Mouse (Mus musculus) lung, embryonic 16.5 days (tissue): Measurements from ENCODE around the gene Anapc2. TPM values are rescaled to one million over a fixed set of nuclear protein-coding genes. Genes with fewer than 3 reads are reported as not detected.

Experiments
- ATAC-seq: fragments of 200-750 bp; cut with Nextera tagmentation; 2 replicates; pipeline ENCODE4 v1.8.0; 2017; ENCODE audit warnings: low read depth, mild to moderate bottlenecking, moderate library complexity
- H3K27ac ChIP-seq: fragments of 300-500 bp; sonication (generic); 2 replicates; pipeline ENCODE4 v1.5.1; 2014; ENCODE audit warnings: mild to moderate bottlenecking, control low read depth, low read length
- H3K27me3 ChIP-seq: fragments of 300-500 bp; sonication (generic); 2 replicates; pipeline ENCODE4 v1.6.1; 2014; ENCODE audit warnings: low read depth, low read length, mixed read lengths; ENCODE audit not compliant: control insufficient read depth, insufficient read depth
- H3K36me3 ChIP-seq: fragments of 300-500 bp; sonication (generic); 2 replicates; pipeline ENCODE4 v1.6.1; 2014; ENCODE audit warnings: low read length; ENCODE audit not compliant: control insufficient read depth, insufficient read depth
- H3K4me1 ChIP-seq: fragments of 300-500 bp; sonication (generic); replicated peaks from 2 replicates; pipeline ENCODE4 v1.6.1; 2014; ENCODE audit warnings: low read length, mixed read lengths; ENCODE audit not compliant: control insufficient read depth, insufficient read depth
- H3K4me2 ChIP-seq: fragments of 300-500 bp; sonication (generic); 2 replicates; pipeline ENCODE4 v1.6.1; 2014; ENCODE audit warnings: low read depth, low read length, control low read depth
- H3K4me3 ChIP-seq: fragments of 300-500 bp; sonication (generic); 2 replicates; pipeline ENCODE4 v1.5.1; 2014; ENCODE audit warnings: mild to moderate bottlenecking, low read length, control low read depth
- H3K9ac ChIP-seq: fragments of 300-500 bp; sonication (generic); 2 replicates; pipeline ENCODE4 v1.6.1; 2014; ENCODE audit warnings: low read length, control low read depth
- H3K9me3 ChIP-seq: fragments of 300-500 bp; sonication (generic); 2 replicates; pipeline ENCODE4 v1.6.1; 2016; ENCODE audit warnings: low read length; ENCODE audit not compliant: control insufficient read depth
- WGBS: fragments of 180-500 bp; shearing (Covaris S2); extraction: QIAGEN DNeasy Blood & Tissue Kit; methylation state at CpG from one replicate; pipeline ENCODE4 v1.1.7; 2014; 5-methylcytosine and 5-hydroxymethylcytosine counted together
- polyA plus RNA-seq: library from polyadenylated mRNA; unstranded; fragments of >200 nt; fragmentation: Nextera tagmentation; extraction: Ambion mirVana; gene quantifications from 2 replicates; pipeline ENCODE4 v1.2.1, GENCODE M21; 2015

The Anapc2 gene
- polyA plus RNA-seq, 1 experiment from 2014 or later = 136 TPM

DNA sequence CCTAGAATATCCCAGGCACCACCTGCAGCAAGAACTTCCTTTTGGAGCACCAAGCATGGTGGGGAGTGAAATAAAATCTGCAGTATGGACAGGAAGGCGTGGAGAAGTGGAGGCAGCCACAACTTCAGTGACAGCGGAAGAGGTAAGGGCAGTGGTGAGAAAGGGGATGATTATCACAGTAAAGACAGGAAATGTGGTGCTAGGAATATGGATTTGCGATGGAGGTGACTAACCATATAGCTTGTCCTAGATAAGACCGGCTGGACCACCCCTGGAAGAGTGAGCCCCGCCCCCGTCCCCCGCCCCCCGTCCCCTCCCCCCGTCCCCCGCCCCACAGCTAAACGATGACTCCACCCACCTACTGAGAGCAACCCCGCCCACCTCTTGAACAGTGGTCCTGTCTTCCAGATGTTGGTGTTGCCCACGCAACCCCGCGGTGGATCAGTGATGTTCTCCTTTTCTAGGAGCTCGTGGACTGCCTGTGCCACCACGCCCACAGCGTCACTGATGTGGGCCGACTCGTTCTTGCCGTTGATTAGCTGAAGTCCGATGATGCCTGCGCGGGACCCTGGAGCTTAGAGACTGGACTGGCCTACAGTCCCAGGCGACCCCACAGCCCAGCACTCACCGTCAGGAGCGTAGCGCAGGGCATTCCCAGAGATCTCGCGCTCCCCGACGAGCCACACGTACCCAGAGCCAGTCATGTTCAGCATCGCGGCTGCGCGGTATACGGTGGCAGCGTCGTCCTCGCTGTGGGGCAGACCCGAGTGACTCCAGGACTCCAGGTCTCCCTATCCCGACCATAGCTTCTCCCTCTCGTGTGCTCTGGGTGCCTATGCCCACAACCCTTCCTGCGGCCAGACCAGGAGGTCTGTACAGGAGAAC is 32.6 kb downstream of the Anapc2 start:
- H3K27me3 ChIP-seq = peaks cover 14% of the 10 kb centered on the region; the same call in 1 of the 2 replicates
- H3K4me1 ChIP-seq = peaks cover 3% of the 10 kb centered on the region; the same call in 1 of the 2 replicates
- peak overlapping the region; percentile 57 for H3K4me2 ChIP-seq
- H3K27ac ChIP-seq = no peak overlapping the region
- no peaks in the 10 kb centered on the region for H3K36me3 ChIP-seq
- H3K9ac ChIP-seq = peak overlapping the region; percentile 9
- no peaks in the 10 kb centered on the region for H3K9me3 ChIP-seq
- peak; percentile 61 for ATAC-seq
- peak overlapping the region; percentile 38 for H3K4me3 ChIP-seq
- 2% methylated on average over 44 of the region's 45 CpGs for WGBS

- no peaks in the 10 kb centered on the region for H3K36me3 ChIP-seq
- no peak overlapping the region for H3K27ac ChIP-seq
- WGBS = 52% methylated on average over 14 of the region's 14 CpGs
- peaks cover 3% of the 10 kb centered on the region; the same call in 1 of the 2 replicates for H3K4me1 ChIP-seq
- H3K9me3 ChIP-seq = no peaks in the 10 kb centered on the region
- peaks cover 20% of the 10 kb centered on the region for H3K27me3 ChIP-seq
- ATAC-seq = no peak
- peak overlapping the region; percentile 9; the same call in 1 of the 2 replicates for H3K9ac ChIP-seq
- peak overlapping the region; percentile 57 for H3K4me2 ChIP-seq
- H3K4me3 ChIP-seq = peak overlapping the region; percentile 38; the same call in 1 of the 2 replicates
Observed at GRCm38 (mm10) chr2:25305587-25306359, 33.5 kb downstream of the Anapc2 start.

- no peak overlapping the region for H3K9ac ChIP-seq
- peaks cover 38% of the 10 kb centered on the region for H3K27me3 ChIP-seq
- H3K4me1 ChIP-seq = peaks cover 2% of the 10 kb centered on the region; the same call in 1 of the 2 replicates
- H3K4me3 ChIP-seq = no peak overlapping the region
- H3K27ac ChIP-seq = no peak overlapping the region
- no peak overlapping the region for H3K4me2 ChIP-seq
- 58% methylated on average over 10 of the region's 10 CpGs for WGBS
- H3K9me3 ChIP-seq = no peaks in the 10 kb centered on the region
- ATAC-seq = no peak
- no peaks in the 10 kb centered on the region for H3K36me3 ChIP-seq
Observed at GRCm38 (mm10) chr2:25310180-25310579, 37.9 kb downstream of the Anapc2 start.

DNA sequence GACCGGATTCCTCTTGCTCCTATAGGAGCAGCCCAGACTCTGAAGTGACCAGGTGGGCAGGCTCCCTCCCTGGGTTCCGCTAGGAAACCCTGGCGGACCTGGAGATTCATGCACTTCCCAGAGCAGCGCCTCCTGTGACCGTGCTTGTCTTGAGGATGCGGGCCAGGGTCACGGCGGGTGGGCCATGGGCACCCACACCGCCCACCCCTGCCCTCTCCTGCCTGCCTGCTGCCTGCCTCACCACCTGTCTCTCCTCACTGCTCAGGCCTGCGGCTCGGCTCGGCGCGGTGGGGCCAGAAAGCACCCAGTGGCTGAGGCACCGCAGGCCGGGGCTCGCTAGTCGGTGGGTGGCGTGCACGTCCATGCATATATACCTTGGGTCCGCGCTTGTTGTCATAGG is 38.7 kb downstream of the Anapc2 start:
- H3K27me3 ChIP-seq = peaks cover 33% of the 10 kb centered on the region
- no peaks in the 10 kb centered on the region for H3K36me3 ChIP-seq
- no peak overlapping the region for H3K4me3 ChIP-seq
- H3K9me3 ChIP-seq = no peaks in the 10 kb centered on the region
- 1% methylated on average over 22 of the region's 22 CpGs for WGBS
- H3K27ac ChIP-seq = no peak overlapping the region
- H3K9ac ChIP-seq = no peak overlapping the region
- H3K4me1 ChIP-seq = no peaks in the 10 kb centered on the region
- H3K4me2 ChIP-seq = 0 out of 2 replicates have a peak overlapping the region, but pooled peaks have one; percentile 12
- no peak for ATAC-seq

DNA sequence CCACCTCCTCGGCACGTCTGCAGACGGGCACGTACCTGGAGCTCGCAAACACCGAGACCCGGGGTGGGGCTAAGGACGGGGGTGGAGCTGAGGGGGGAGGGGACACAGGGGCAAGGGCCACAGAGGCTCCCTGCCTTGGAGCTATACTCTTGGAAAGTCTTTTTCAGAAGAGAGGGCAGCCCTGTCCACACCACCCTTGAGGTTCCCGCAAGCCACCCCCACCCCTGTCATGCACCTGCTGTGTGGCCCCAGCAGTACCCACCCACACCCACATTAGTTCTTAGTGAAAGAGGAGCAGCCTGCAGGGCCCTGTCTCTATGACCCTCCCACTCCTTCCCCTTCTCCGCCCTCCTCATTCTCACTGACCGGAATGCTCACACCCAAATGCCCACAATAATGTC is 39.2 kb downstream of the Anapc2 start:
- H3K9me3 ChIP-seq = no peaks in the 10 kb centered on the region
- no peaks in the 10 kb centered on the region for H3K36me3 ChIP-seq
- WGBS = 7% methylated on average over 11 of the region's 11 CpGs
- H3K4me1 ChIP-seq = no peaks in the 10 kb centered on the region
- H3K4me2 ChIP-seq = 0 out of 2 replicates have a peak overlapping the region, but pooled peaks have one; percentile 12
- H3K9ac ChIP-seq = no peak overlapping the region
- ATAC-seq = no peak
- no peak overlapping the region for H3K27ac ChIP-seq
- no peak overlapping the region for H3K4me3 ChIP-seq
- H3K27me3 ChIP-seq = peaks cover 33% of the 10 kb centered on the region

DNA sequence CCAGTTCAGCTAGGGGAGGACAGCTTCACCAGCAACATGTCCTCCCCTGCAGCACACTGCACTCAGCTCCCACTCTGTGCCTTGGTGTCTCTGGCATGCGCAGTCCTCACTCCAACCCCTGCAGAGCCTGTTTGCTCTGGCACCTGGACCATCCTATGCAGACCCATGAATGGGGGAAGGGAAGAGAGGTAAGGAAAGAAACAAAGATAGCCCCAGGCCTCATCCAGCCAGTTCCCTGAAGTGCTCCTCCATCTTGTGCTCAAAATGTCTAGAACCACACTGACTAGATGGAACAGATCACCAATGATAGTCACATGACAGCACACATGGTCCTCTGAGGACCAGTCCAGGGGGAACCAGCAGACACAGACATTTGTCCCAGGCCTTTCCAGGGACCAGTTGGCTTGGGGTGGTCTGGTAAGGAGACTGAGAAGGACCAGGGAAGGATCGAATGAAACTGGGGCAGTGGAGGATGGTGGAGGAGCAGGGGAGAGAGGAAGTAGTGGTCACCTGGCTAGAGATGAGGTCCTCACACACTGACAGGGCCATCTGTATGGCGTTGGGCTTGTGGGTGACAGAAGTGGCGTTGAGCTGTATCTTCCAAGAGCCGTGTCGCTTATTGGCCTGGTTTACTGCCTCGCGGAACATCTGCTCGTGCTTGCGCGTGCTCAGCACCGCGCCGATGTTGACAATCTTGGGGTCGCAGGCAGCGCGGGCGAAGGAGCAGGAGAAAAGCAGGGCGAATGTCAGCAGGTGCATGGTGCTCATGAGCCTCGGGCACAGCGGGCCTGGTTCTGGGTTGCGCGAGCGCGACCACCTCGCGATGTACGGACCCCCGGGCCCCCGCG is 46.1 kb downstream of the Anapc2 start:
- Histone ChIP-seq H3K4me3 (peak overlapping the region; percentile 37), H3K27me3 (peaks cover 18% of the 10 kb centered on the region), H3K27ac (no peak overlapping the region), H3K4me1 (peaks cover 6% of the 10 kb centered on the region; the same call in 1 of the 2 replicates), H3K9ac (no peak overlapping the region), H3K9me3 (no peaks in the 10 kb centered on the region), H3K4me2 (peak overlapping the region; percentile 56), H3K36me3 (no peaks in the 10 kb centered on the region)
- ATAC-seq = no peak
- WGBS = 6% methylated on average over 31 of the region's 31 CpGs

GRCm38 (mm10) chr2:25318971-25319773 is 46.9 kb downstream of the Anapc2 start, which contains the start of gene Grin1:
Grin1 (minus strand) TSS chr2:25319187.
- Histone ChIP-seq H3K4me3 (peak within 1 kb of the TSS; percentile 37), H3K36me3 (no peaks in the 10 kb centered on the region), H3K9me3 (no peaks in the 10 kb centered on the region), H3K27ac (no peak within 1 kb of the TSS), H3K9ac (no peak within 1 kb of the TSS), H3K4me1 (peaks cover 6% of the 10 kb centered on the region; the same call in 1 of the 2 replicates), H3K4me2 (peak within 1 kb of the TSS; percentile 56), H3K27me3 (peaks cover 18% of the 10 kb centered on the region)
- WGBS = 8% methylated on average over 58 of the region's 58 CpGs
- peak; percentile 59 for ATAC-seq

DNA sequence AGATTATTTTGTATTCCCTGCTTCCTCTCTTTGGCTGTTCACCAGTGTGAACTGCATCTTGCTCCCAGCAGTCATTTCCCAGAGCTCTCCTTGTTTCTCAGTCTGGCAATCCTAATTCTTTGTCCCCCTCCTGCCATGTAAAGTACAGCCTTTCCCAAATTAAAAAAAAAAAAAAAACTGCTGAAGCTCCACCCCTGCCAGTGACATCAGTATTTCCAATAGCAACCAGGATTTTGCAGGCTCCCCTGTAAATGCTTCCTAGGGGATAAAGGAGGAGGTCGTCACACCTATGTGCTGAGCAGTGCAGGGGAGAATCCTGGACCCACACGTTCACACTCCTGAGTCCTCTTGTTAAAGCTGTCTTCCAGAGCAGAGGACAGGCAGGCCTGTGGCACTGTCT is 47.8 kb downstream of the Anapc2 start:
- Histone ChIP-seq H3K9me3 (no peaks in the 10 kb centered on the region), H3K4me1 (peaks cover 6% of the 10 kb centered on the region; the same call in 1 of the 2 replicates), H3K4me3 (no peak overlapping the region), H3K4me2 (no peak overlapping the region), H3K27me3 (peaks cover 18% of the 10 kb centered on the region), H3K36me3 (no peaks in the 10 kb centered on the region), H3K27ac (no peak overlapping the region), H3K9ac (no peak overlapping the region)
- no peak for ATAC-seq
- WGBS = 27% methylated on average over 2 of the region's 2 CpGs
